Mouse (Mus musculus): ENCODE measurements around the gene Ifi204.
"Not testable (repeated sequence)": the region's sequence is repeated elsewhere in the genome, so short reads cannot be mapped to it uniquely, and the experiment has no call there.

The Ifi204 gene

DNA sequence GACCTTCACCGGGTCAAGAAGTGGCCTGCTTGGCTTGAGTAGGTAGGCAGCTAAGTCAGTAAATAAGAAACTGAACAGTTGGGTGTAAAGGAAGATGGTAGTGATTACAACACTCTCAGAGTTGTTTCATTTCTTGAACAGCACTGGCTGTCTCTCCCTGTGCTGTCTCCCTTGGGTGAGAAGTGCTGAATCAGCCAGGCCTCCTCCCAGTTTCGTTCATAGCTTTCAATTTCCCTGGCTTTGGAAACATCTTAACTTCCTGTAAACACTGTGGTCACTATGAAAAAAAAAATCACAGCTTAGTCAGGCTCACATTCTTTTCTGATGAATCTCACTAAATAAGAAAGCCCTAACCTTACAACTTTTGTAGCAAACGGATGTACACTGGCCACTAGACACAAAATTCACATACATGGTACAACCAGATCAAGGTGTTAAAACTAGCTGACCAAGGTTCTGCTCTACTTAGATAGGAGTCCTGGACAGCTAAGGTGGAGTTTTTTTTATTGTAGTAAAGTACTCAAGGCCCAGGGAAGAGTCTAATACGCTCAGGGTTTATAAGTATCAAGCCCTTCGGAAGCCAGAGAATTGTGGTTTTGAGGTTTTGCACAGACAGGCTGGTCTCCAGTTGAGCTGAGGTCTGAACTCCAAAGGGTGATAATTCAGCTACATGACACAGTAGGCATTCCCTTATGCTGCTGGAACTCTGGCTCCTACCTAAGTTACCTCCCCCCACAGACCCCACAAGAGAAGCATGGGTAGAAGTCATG, at the start of gene Ifi204:
TSS of gene Ifi204 (minus strand) at position 96 of the 770 bp plus-strand sequence.
- peak; percentile 91 for DNase-seq (ENCODE audit: low spot score)

- not testable (repeated sequence) for DNase-seq (ENCODE audit: low spot score)
These were observed 42.6 kb upstream of the Ifi204 start for GRCm38 (mm10) chr1:173809294-173809693.

- DNase-seq (ENCODE audit: low spot score), result not testable (repeated sequence)
These were observed 36.0 kb upstream of the Ifi204 start for GRCm38 (mm10) chr1:173802689-173803281.

DNA sequence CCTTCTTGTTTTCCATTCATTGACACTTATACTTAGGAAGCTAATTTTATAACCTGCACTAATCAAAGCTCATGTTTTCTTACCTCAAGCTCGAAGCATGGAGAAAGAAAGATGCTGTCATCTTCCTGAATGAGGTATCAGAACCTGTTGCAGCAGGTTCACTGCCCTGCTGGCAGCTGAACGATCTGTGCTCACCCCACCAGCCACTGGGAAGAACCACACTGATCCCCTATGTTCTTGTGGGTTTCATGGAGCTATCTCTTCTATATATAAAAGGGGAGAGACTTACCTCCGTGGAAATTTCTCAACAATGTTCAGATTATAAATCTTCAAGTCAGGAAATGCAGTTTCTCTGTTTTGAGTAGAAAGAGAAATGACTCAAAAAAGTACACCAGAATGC, 35.5 kb upstream of the Ifi204 start:
- not testable (repeated sequence) for DNase-seq (ENCODE audit: low spot score)

GRCm38 (mm10) chr1:173801791-173802190, 35.0 kb upstream of the Ifi204 start:
- DNase-seq (ENCODE audit: low spot score), result not testable (repeated sequence)

GRCm38 (mm10) chr1:173773457-173773856, 6.7 kb upstream of the Ifi204 start:
- not testable (repeated sequence) for DNase-seq (ENCODE audit: low spot score)

DNA sequence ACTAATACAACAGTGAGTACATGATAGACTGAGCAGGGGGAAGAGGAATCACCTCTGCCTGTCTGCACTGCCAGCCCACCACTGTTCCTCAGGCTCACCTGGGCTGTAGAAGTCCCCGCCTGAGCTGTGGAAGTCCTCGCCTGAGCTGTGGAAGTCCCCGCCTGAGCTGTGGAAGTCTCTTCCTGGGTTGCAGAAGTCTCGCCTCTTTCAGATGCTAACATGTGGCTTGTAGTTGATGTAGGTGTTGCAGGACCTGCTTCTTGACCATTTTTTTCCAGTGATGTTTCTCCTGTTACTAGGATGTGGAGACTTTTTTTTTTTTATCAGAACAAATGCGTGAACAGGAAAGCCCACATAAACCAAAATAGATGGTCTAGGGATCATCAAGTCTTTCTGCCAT, 6.7 kb downstream of the Ifi204 start:
- not testable (repeated sequence) for DNase-seq (ENCODE audit: low spot score)

GRCm38 (mm10) chr1:173742262-173742661, 24.5 kb downstream of the Ifi204 start:
- DNase-seq (ENCODE audit: low spot score), result no peak

- DNase-seq (ENCODE audit: low spot score), result peak; percentile 79
These were observed 25.1 kb downstream of the Ifi204 start, which contains the start of gene Ifi207 for GRCm38 (mm10) chr1:173741656-173742055. TSS of gene Ifi207 (minus strand) at chr1:173741747.

- DNase-seq (ENCODE audit: low spot score), result no peak
These were observed 26.2 kb downstream of the Ifi204 start for GRCm38 (mm10) chr1:173740537-173740936.

GRCm38 (mm10) chr1:173736986-173737385, 29.8 kb downstream of the Ifi204 start:
- DNase-seq (ENCODE audit: low spot score), result peak; percentile 64

DNA sequence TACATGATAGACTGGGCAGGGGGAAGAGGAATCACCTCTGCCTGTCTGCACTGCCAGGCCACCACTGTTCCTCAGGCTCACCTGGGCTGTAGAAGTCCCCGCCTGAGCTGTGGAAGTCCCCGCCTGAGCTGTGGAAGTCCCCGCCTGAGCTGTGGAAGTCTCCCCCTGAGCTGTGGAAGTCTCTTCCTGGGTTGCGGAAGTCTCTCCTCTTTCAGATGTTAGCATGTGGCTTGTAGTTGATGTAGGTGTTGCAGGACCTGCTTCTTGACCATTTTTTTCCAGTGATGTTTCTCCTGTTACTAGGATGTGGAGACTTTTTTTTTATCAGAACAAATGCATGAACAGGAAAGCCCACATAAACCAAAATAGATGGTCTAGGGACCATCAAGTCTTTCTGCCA, 31.7 kb downstream of the Ifi204 start:
- DNase-seq (ENCODE audit: low spot score), result not testable (repeated sequence)

- no peak for DNase-seq (ENCODE audit: low spot score)
These were observed 33.5 kb downstream of the Ifi204 start for GRCm38 (mm10) chr1:173733219-173733618.
